Mouse (Mus musculus): ENCODE results near the gene Alg1.

Alg1 gene

DNA sequence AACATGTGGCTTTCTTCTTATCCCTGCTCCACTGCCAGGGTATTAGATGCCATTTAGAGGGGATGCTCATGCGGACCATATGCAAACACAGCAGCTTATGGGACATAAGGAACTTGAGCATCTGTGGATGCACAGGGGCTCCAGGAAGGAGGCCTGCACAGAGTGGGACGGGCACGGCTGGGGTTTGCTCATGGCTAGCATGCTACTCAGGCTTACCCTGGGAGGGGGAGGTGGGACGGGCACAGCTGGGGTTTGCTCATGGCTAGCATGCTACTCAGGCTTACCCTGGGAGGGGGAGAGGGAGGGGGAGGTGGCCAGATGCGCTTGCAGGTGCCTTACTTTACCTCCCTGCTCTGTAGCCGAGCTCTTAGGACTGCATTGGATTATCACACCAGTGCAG, 9.5 kb downstream of the Alg1 start:
- no peak for DNase-seq

- peak; percentile 75 for DNase-seq
Measured at GRCm38 (mm10) chr16:5244411-5244810, 11.0 kb downstream of the Alg1 start.

DNA sequence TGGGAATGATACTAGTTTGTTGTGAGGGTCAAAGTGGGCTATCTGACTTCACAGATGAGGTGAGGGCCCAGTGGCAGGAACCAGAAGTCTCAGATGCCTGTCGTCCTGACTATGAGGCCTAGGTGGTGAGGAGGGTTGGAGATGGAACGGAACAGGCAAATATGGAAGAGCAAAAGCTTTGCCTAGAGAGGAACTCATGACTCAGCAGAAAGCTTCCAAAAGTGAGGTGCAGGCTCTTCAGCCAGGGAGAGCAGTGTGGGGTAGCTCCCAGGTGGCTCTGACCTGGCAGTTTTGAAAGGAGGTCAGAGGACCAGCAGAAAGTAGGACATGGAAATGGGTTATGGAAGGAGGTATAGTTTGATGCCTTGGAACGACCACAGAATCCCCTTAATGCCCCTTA, 17.5 kb downstream of the Alg1 start:
- no peak for DNase-seq

DNA sequence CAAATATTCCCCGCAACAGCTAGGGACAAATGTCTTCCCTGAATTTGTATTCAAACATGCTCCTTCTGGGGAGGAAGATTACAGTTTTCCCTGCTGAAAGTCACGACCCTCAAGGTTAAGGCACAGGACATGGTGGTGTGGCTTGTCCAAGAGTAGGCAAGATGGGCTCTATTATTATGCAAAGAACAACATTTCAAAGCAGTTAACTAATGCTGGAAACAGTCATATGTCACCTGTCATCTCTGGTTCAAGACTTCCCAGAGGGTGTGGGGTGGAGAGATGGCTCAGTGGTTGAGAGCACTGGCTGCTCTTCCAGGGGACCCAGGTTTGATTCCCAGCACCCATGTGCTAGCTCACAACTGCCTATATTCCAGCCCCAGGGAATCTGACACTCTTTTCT, 18.8 kb downstream of the Alg1 start:
- no peak for DNase-seq

GRCm38 (mm10) chr16:5254346-5255025, 21.1 kb downstream of the Alg1 start:
- DNase-seq = peak; percentile 72

GRCm38 (mm10) chr16:5255081-5255740, 21.8 kb downstream of the Alg1 start:
- peak; percentile 20 for DNase-seq

DNA sequence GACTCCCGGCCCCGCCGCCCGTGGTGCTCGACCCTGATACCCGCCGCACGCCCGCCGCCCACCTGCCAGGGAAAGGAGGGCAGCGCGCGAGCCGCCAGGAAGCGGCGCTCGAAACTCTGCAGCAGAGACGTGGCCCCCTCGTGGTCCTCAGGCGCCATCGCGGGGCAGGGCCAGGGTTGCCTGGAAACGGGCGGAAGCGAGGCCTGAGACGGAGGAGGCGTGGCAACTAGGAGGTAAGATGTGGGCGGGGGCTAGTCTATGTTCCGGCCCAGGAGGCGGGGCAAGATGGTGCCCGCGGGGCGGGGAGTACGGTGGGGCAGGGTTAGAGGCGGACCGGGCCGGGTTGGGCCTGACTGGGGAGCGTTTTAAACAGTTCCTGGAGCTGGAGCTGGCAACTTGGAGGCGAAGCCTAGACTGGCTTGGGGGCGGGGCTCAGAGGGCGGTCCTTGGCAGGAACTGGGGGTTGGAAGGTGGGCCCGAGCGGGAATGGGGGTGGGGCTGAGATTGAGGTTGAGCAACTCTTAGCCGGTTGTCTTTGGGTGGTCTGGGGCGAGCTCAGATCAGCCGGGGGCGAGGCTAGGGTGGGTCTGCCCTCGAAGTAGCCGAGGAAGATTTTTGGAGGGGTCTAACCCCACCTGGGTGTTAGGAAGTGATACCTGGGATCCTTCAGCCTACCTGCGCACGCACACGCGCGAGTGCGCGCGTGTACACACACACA, 22.5 kb downstream of the Alg1 start, which contains the start of gene Eef2kmt:
Gene Eef2kmt, minus strand, starts transcription at position 205 of the 718 bp plus-strand sequence.
- DNase-seq = peak; percentile 99

DNA sequence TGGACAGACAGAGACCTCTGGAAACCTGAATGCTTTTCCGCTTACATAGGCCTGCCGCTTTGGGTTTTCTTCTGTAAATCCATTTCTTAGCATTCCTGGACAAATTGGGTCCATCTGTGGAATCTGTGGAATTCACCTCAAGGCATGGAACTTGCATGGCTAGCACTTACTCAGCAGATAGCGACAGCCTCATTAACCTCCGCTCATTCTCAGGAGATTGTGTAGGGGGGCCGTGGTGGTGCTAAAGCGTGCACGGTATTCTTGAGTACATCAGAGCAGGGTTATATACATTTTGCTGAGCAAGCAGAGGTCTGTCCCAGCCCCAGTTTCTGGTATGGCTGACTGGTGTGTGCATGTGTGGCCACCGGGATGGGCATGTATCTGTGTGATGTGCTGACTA, 29.7 kb downstream of the Alg1 start:
- DNase-seq = no peak

GRCm38 (mm10) chr16:5263926-5264325, 30.5 kb downstream of the Alg1 start:
- no peak for DNase-seq

- DNase-seq = no peak
Measured at GRCm38 (mm10) chr16:5271411-5272035, 38.1 kb downstream of the Alg1 start.

- DNase-seq = no peak
Measured at GRCm38 (mm10) chr16:5272371-5272770, 39.0 kb downstream of the Alg1 start.

DNA sequence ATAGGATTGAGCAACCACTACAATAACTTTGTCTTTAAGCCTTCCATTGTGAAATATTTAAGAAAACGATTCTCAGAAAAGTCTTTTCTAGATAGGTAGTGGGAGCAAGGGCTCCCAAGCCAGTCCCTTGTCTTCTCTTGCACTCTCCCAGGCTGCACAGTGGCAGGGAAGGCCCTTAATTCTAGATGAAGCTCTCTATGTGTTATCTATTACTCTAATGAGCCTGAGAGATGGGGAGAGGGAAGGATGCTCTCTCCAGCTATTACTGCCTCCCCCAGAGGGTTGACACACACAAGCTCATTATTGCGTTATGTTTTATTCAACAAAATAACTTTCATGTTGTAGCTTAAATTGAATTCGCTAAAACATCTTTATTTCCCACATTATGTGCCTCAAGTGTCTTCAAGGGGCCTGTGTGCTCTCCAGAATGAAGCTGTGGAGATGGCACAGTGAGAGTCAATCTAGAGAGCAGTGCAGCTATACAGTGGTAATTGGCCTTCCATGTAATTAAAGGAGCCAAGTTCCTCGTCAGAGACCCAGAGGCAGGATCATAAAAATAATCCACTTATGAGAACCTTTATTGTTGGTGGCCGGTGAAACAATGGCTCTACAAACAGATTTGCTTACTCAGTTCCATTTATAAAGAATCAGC, 46.3 kb downstream of the Alg1 start:
- DNase-seq = no peak

DNA sequence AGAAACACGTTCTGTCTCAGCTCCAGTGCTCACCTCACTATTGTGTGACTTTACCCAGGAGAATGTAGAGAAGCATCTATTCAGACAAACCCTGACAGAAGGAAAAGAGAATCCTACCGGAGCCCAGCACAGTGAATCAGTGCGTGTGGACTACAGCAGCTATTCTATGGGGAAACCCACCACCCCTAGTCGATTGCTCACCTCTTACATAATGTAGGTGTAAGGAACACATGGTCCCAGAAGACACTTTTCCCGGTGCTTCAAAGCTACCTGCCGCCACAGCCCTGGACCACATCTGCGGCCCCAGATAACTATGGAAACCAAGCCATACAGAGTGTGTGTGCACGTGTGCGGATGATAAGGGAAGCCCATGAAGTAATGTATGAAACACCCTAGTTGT, 49.3 kb downstream of the Alg1 start:
- no peak for DNase-seq

DNA sequence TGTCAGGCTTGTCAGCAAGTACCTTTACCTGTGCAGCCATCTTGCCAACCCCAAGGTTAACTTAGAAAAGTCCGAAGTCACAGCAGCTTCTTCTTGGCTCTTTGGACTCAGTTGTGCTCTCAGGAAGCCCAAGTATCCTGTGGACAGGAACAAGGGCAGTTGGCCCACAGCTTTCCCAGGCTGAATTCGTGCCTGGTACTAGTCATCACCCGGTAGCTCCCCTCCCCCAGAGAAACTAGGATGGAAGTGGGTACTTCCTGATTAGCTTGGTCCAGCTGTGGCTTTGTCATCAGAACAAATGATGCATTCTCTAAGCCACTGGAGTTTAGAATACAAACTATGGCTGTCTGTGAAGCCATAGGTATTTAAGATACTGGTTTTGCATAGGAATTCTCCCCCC, 52.0 kb downstream of the Alg1 start:
- no peak for DNase-seq
